Mouse (Mus musculus): Measurements from ENCODE around the gene Bag5. TPM values are rescaled to one million over a fixed set of nuclear protein-coding genes. Genes with fewer than 3 reads are reported as not detected.
"Not testable (repeated sequence)": the region's sequence is repeated elsewhere in the genome, so short reads cannot be mapped to it uniquely, and the experiment has no call there.

Gene Bag5
- total and polyA plus RNA-seq, 2 experiments from 2014 or later, result 22.7 to 64.3 TPM

GRCm38 (mm10) chr12:111716505-111716904, 3.4 kb upstream of the Bag5 start:
- no peak for DNase-seq (ENCODE audit: low spot score)
- no peak for TF ChIP-seq CTCF (IDR thresholded peaks at IDR 0.05; ENCODE audit: low read depth)
- Histone ChIP-seq H3K27ac (no peak overlapping the region), H3K9me3 (ENCODE audit: low read length) (no peaks in the 10 kb centered on the region), H3K9ac (replicated peaks; ENCODE audit: low read length) (no peak overlapping the region), H3K4me3 (ENCODE audit: low read length) (no peak overlapping the region), H3K27me3 (ENCODE audit: insufficient read depth, low read length) (no peaks in the 10 kb centered on the region), H3K36me3 (ENCODE audit: insufficient read depth, low read length) (no peaks in the 10 kb centered on the region), H3K4me2 (ENCODE audit: low read depth, low read length) (no peak overlapping the region), H3K4me1 (ENCODE audit: insufficient read depth, low read length) (peaks cover 11% of the 10 kb centered on the region)
- no peak for ATAC-seq
- 93% methylated on average over 7 of the region's 7 CpGs for WGBS

- 79% methylated on average over 6 of the region's 6 CpGs for WGBS
- H3K27ac ChIP-seq; DNase-seq (ENCODE audit: low spot score); H3K27me3 ChIP-seq (ENCODE audit: insufficient read depth, low read length); ATAC-seq; H3K9me3 ChIP-seq (ENCODE audit: low read length): not testable (repeated sequence)
- Histone ChIP-seq H3K4me2 (ENCODE audit: low read depth, low read length) (peak overlapping the region; percentile 91), H3K4me1 (ENCODE audit: insufficient read depth, low read length) (peaks cover 13% of the 10 kb centered on the region), H3K36me3 (ENCODE audit: insufficient read depth, low read length) (peaks cover 24% of the 10 kb centered on the region), H3K4me3 (ENCODE audit: low read length) (peak overlapping the region; percentile 98), H3K9ac (replicated peaks; ENCODE audit: low read length) (peak overlapping the region; percentile 97; the same call in 1 of the 2 replicates)
Observed at GRCm38 (mm10) chr12:111713880-111714279, 823 bp upstream of the Bag5 start.

GRCm38 (mm10) chr12:111712476-111712875, 581 bp downstream of the Bag5 start:
- Histone ChIP-seq H3K9ac (replicated peaks; ENCODE audit: low read length) (peak overlapping the region; percentile 97), H3K36me3 (ENCODE audit: insufficient read depth, low read length) (peaks cover 24% of the 10 kb centered on the region), H3K4me1 (ENCODE audit: insufficient read depth, low read length) (peaks cover 9% of the 10 kb centered on the region), H3K27me3 (ENCODE audit: insufficient read depth, low read length) (no peaks in the 10 kb centered on the region), H3K4me3 (ENCODE audit: low read length) (peak overlapping the region; percentile 98), H3K27ac (peak overlapping the region; percentile 87), H3K9me3 (ENCODE audit: low read length) (no peaks in the 10 kb centered on the region), H3K4me2 (ENCODE audit: low read depth, low read length) (peak overlapping the region; percentile 91)
- DNase-seq (ENCODE audit: low spot score) (no peak), ATAC-seq (no peak; the same call in 1 of the 2 replicates)
- under 1% methylated on average over 33 of the region's 33 CpGs for WGBS
- no peak for TF ChIP-seq CTCF (IDR thresholded peaks at IDR 0.05; ENCODE audit: low read depth)

GRCm38 (mm10) chr12:111710091-111710490, 3.0 kb downstream of the Bag5 start:
- no peak overlapping the region for H3K27ac ChIP-seq
- no peak overlapping the region for H3K4me2 ChIP-seq (ENCODE audit: low read depth, low read length)
- H3K4me3 ChIP-seq (ENCODE audit: low read length), result no peak overlapping the region
- H3K4me1 ChIP-seq (ENCODE audit: insufficient read depth, low read length), result peaks cover 9% of the 10 kb centered on the region
- H3K36me3 ChIP-seq (ENCODE audit: insufficient read depth, low read length), result peaks cover 24% of the 10 kb centered on the region
- no peaks in the 10 kb centered on the region for H3K9me3 ChIP-seq (ENCODE audit: low read length)
- no peaks in the 10 kb centered on the region for H3K27me3 ChIP-seq (ENCODE audit: insufficient read depth, low read length)
- DNase-seq (ENCODE audit: low spot score) (no peak), ATAC-seq (no peak)
- H3K9ac ChIP-seq (replicated peaks; ENCODE audit: low read length), result no peak overlapping the region
- no peak for TF ChIP-seq CTCF (IDR thresholded peaks at IDR 0.05; ENCODE audit: low read depth)
- WGBS, result 94% methylated on average over 10 of the region's 10 CpGs

GRCm38 (mm10) chr12:111708181-111708580, 4.9 kb downstream of the Bag5 start:
- WGBS, result 61% methylated on average over 4 of the region's 4 CpGs
- Histone ChIP-seq H3K36me3 (ENCODE audit: insufficient read depth, low read length) (peaks cover 24% of the 10 kb centered on the region), H3K4me1 (ENCODE audit: insufficient read depth, low read length) (peaks cover 9% of the 10 kb centered on the region), H3K27ac (peak overlapping the region; percentile 22; the same call in 1 of the 2 replicates), H3K4me2 (ENCODE audit: low read depth, low read length) (no peak overlapping the region), H3K9ac (replicated peaks; ENCODE audit: low read length) (no peak overlapping the region), H3K9me3 (ENCODE audit: low read length) (no peaks in the 10 kb centered on the region), H3K4me3 (ENCODE audit: low read length) (no peak overlapping the region), H3K27me3 (ENCODE audit: insufficient read depth, low read length) (no peaks in the 10 kb centered on the region)
- TF ChIP-seq CTCF (IDR thresholded peaks at IDR 0.05; ENCODE audit: low read depth), result peak; percentile 22; the same call in 1 of the 2 replicates
- DNase-seq (ENCODE audit: low spot score) (no peak), ATAC-seq (no peak)

- no peak overlapping the region for H3K9ac ChIP-seq (replicated peaks; ENCODE audit: low read length)
- DNase-seq (ENCODE audit: low spot score) (no peak), ATAC-seq (no peak)
- peaks cover 15% of the 10 kb centered on the region for H3K36me3 ChIP-seq (ENCODE audit: insufficient read depth, low read length)
- no peak overlapping the region for H3K4me2 ChIP-seq (ENCODE audit: low read depth, low read length)
- H3K27me3 ChIP-seq (ENCODE audit: insufficient read depth, low read length), result no peaks in the 10 kb centered on the region
- 76% methylated on average over 15 of the region's 15 CpGs for WGBS
- no peaks in the 10 kb centered on the region for H3K4me1 ChIP-seq (ENCODE audit: insufficient read depth, low read length)
- TF ChIP-seq CTCF (IDR thresholded peaks at IDR 0.05; ENCODE audit: low read depth), result no peak
- H3K27ac ChIP-seq, result peak overlapping the region; percentile 55; the same call in 1 of the 2 replicates
- no peak overlapping the region for H3K4me3 ChIP-seq (ENCODE audit: low read length)
- no peaks in the 10 kb centered on the region for H3K9me3 ChIP-seq (ENCODE audit: low read length)
Observed at GRCm38 (mm10) chr12:111705186-111705973, 7.7 kb downstream of the Bag5 start.

- Histone ChIP-seq H3K4me3 (ENCODE audit: low read length) (no peak overlapping the region), H3K27me3 (ENCODE audit: insufficient read depth, low read length) (no peaks in the 10 kb centered on the region), H3K27ac (peak overlapping the region; percentile 55), H3K9me3 (ENCODE audit: low read length) (no peaks in the 10 kb centered on the region), H3K4me1 (ENCODE audit: insufficient read depth, low read length) (no peaks in the 10 kb centered on the region), H3K36me3 (ENCODE audit: insufficient read depth, low read length) (peaks cover 8% of the 10 kb centered on the region; the same call in 1 of the 2 replicates), H3K4me2 (ENCODE audit: low read depth, low read length) (no peak overlapping the region), H3K9ac (replicated peaks; ENCODE audit: low read length) (no peak overlapping the region)
- DNase-seq (ENCODE audit: low spot score), result peak; percentile 26
- 42% methylated on average over 9 of the region's 9 CpGs for WGBS
- peak; percentile 13; the same call in 1 of the 2 replicates for ATAC-seq
- TF ChIP-seq CTCF (IDR thresholded peaks at IDR 0.05; ENCODE audit: low read depth), result no peak
Observed at GRCm38 (mm10) chr12:111704609-111705008, 8.4 kb downstream of the Bag5 start.
